Mouse (Mus musculus): ENCODE measurements at regions not wholly inside any gene's neighbourhood (a gene's known extent, or its start where the extent isn't known, plus 50 kb on each side); places are given as distances from the start of the nearest gene placed in this dataset.

DNA sequence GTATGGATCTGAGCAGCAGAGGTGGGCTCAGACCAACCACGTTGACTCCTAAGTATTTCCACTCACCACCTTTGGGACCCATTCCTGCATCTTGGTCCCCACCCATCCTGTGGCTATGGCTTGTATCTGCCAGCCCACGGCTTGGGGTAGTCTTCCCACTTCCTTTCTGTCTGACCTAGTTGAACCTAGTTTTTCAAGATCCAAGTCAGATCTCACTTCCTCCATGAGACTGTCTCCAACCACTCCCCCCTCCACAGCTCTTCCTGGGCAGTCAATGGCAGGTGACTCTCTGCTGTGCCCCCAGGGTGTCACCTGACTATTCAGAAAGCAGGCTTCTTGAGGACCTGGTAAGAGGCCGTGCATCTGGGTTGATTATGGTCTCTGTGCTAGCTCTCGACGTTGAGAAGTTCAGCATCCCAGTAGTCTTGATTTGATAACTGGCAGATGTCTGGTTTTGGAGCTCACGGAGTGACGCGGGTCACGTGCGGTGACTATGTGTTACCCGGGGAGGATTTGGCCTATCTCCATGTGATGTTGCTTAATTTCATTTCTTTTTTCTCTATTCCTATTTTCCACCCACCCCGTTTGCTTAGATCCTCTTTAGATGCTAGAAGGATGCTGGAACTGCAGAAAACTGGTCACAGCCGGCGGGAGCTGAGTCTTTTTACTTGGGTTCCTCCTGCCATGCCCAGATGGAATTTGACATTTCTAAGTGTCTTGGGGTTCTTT is 147.5 kb upstream of the Mrps10 start:
- ATAC-seq: peak; percentile 38

DNA sequence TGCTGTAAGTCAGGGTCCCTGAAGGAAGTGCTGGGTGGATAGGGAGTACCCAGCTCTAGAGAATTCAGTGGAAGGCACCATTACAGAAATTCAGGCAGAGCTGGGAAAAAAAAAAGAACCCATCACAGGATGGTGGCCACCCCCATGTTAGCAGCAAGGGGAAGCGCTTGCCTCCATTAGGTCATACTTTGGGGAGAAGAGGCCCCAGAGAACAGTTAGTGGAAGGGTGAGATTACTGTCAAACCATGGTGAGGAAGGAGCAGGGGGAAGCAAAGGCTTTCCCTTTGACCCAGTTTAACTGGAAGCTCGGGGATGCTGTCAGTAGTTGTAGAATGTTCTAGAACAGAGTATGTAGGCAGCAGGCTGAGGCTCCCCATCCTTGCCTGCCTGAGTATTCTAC is 148.8 kb upstream of the Mrps10 start:
- ATAC-seq: no peak

GRCm38 (mm10) chr17:47216490-47216889 is 152.2 kb upstream of the Mrps10 start:
- peak; percentile 54 for ATAC-seq

DNA sequence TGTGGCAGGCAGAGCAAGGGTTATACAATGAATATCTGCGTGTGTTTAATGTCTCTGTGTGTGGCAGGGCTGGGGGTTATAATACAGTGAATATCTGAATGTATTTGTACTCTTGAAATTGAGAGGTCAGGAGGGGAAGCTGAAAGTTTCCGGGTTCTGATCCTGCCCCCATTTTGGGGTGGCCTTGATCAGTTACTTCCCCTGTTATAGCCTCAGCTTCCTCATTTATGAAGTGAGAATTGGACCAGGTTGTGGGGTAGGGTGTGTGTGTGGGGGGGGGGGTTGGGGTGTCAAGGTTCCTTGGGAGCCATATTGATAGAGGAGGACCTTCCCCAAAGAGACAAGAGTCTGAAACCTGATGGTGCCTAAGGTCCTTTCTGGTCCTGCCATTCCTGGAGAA is 152.8 kb upstream of the Mrps10 start:
- no peak for ATAC-seq

GRCm38 (mm10) chr17:47214111-47214510 is 154.6 kb upstream of the Mrps10 start:
- ATAC-seq: no peak

DNA sequence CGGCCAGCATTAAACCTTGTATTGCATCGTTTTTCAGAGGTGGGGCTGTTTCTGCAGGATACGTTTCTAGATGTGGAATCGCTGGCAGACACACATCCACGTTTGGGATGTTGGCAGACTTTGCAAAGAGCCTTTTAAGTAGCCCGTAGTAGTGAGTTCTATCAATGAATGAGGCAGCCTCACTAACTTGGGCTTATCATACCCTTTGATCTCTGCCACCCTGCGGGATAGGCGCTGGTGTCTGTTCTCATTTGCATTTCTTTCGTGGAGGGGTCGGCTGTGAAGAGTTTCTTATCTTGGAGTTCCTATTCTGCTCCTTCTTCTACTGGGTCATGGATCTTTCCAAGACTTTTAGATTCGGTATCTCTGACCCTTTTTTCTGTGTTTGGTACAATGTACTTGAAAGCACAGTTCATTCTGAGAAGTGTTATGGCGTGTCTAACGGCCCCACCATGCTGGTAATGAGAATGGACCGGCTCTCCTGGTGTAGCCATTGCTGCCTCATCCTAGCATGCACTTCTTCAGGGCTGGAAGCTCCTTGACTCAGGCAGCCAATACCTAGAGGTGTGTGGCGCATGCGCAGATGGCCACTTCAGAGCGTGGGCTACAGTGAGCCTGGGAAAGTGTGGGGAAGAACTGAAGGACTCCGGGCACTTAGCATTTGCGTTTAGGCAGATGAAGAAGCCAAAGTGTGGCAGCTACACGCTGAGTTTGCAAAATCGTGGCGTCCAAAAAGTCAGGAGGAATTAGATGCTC is 158.1 kb upstream of the Mrps10 start:
- ATAC-seq: no peak

- no peak for ATAC-seq
Observed at GRCm38 (mm10) chr17:47208886-47209585, 159.7 kb upstream of the Mrps10 start.

DNA sequence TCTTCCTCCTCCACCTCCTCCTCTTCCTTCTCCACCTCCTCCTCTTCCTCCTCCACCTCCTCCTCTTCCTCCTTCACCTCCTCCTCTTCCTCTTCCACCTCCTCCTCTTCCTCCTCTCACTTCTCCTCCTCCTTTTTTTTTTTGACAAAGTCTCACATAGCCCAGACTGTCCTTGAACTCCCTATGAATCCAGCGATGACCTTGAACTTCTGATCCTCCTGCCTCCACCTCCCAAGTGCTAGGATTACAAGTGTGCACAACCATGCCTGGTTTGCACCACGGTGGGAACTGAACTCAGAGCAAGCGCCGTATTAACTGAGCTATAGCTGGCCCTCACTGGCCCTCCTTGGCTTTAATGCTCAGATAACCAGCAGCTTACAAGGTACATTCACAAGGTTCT is 161.2 kb upstream of the Mrps10 start:
- ATAC-seq: no peak

DNA sequence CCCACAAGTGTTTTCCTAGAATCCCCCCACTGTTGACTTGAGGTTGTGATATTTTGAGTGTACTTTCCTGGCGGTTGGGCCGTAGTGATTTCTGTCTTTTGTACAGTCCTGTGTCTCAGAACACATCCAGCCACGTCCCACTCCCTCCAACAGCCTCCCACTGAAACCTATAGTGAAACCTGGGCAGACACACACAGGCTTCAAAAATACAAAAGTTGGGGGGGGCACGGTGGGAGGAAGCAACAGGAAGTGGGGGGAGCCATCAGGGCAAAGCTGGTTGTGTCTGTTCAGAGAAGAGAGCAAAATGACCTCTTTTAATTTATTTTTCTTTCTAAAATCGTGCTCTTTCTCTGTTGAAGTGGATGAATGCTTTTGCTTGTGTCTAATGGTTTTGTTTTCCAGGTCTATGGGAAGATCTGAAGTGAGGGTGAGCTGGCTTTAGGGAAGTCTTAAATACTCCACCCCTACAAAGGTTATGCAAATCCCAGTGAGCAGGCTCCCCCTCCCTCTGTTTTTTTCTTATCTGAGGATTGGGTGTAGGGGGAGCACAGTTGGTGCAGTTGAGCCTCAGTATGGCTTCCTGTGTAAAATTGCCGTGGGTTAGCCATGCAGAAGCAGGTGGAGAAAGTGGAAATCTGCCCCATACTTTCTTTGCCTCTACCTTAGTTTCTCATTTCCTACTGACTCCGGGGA is 164.1 kb upstream of the Mrps10 start:
- peak; percentile 51 for ATAC-seq

DNA sequence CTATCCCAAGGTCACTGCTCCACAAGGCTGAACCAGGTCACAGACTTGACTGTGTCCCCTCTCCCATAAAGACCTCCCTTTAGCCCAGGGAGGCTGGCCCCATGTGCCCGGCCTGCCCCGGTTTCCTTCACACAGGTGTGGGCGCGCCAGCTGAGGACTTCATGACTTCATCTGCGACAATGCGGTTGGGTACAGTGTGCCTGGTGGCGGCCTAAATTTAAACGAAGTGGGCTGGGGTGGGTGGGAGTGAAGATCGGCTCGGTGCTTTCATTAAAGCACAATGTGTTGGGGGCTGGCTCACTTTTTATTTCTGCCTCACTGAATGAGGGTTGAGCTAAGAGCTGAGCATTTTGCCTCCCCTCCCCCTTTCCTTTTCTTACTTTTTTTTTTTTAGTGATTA is 169.5 kb upstream of the Mrps10 start:
- no peak for ATAC-seq

DNA sequence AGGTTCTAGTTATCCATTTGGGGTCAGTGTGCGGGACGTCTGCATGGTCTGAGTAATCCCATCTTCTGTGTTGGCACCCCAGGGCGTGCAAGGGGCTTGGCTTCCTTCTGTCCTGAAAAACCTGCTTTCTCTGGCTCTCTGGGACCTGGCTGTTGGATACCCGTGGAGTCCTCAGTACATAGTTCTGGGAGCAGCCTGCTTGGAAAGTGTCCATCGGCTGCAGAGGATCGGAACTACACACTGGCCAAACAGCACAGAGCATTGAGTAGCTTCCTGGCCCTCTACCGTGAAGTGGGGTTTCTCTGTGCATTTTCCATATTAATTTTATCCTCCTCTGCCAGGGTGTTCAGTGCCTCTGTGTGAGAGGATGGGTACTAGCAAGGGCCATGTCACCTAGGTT is 170.7 kb upstream of the Mrps10 start:
- ATAC-seq: no peak

- ATAC-seq: no peak
Observed at GRCm38 (mm10) chr17:47196992-47197391, 171.7 kb upstream of the Mrps10 start.

DNA sequence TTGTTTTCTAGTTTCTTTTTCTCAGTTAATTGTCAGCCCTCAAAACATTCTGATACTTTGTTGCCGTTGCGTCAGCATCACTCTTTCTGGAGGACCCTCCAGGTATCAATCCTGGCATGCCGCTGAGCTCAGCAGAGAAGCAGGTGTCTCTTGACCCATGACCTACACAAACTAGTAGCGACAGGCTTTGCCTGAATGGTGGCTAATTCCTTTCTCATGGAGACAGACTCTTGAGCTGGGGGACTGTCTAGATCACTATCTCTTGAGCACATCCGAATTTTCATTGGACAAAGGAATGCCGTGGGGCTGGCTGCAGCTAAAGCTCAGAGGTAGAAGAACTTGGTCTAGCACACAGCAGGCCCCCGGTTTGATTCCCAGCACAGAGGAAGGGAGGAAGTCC is 172.7 kb upstream of the Mrps10 start:
- no peak for ATAC-seq

- ATAC-seq: no peak
Observed at GRCm38 (mm10) chr17:47194463-47195012, 174.1 kb upstream of the Mrps10 start.

- no peak for ATAC-seq
Observed at GRCm38 (mm10) chr17:47191416-47191815, 177.3 kb upstream of the Mrps10 start.

GRCm38 (mm10) chr17:47189770-47190169 is 178.9 kb upstream of the Mrps10 start:
- ATAC-seq: peak; percentile 79

GRCm38 (mm10) chr17:47184148-47184547 is 173.8 kb upstream of the Ubr2 start:
- no peak for ATAC-seq

DNA sequence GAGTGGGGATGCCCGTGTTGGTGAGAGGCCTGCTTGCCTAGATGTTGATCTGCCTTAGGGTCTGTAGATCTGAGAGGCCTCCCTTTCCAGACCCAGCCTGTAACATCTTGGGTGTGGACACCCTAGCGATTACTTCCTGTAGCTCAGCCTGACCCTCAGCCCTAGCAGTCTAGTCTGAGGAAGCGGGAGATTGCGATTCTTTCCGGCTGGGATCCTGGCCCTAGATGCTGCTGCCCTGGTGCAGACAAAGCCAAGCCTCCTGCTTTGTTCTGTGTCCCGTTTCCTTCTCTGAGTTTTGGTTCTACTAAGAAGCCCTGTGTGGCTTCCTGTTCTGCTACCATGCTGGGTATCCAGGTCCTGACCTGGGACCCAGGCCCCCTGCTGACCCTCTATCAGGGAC is 171.8 kb upstream of the Ubr2 start:
- ATAC-seq: no peak

DNA sequence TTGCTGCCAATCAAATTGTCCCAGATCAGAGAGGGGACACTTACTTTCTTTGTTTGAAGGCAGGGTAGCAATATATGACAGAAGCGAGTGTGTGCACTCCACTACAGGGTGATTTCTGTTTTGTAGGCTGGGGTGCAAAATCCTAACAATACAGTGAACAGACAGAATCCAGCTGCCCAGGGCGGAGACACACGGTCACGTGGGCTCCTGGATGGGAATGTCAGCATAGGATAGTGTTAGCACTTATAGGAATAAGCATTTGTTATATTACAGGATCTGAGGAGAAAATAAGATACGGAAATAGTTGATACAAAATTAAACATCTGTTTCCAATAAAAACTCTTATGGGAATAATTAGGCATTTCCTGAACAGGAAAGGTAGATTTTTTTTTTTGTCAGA is 169.1 kb upstream of the Ubr2 start:
- ATAC-seq: no peak

DNA sequence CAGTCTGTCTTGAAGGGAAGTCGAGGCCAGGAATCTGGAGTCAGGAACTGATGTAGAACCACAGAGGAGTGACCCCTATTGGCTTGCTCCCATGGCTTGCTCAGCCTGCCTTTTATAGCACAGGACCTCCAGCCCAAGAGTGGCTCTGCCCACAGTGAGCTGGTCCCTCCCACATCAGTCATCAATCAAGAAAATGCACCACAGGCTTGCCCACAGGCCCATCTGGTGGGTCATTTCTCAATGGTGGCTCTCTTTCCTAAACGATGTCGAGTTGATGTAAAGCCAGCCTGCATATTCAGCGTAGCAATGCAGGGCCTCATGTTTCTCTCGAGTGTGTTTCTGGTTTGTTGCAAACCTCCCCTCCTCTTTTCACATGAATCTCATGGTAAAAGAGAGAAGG is 168.3 kb upstream of the Ubr2 start:
- no peak for ATAC-seq

GRCm38 (mm10) chr17:47177671-47178246 is 167.4 kb upstream of the Ubr2 start:
- ATAC-seq: no peak

DNA sequence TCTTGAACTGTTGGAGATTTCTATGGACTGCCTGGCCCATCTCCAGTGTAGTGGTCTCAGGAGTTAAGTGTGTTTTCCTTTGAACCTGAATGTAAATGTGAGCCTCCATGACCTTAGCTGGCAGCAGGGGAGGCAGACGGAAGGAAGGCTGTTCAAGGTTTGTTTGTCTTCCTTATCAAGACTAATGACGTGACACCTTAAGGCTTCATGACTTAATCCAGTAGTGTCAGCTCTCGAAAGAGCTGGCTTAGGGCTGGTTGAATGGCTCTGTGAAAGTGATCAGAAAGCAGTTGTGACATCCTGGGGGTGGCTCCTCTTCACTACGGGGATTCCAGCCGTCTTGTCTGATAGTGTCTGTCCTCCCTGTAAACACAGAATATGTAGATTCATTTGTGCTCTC is 166.0 kb upstream of the Ubr2 start:
- no peak for ATAC-seq
